Mouse (Mus musculus): ENCODE measurements around the gene Pde4d. TPM values are rescaled to one million over a fixed set of nuclear protein-coding genes. Genes with fewer than 3 reads are reported as not detected.

Gene Pde4d
- polyA plus RNA-seq, 1 experiment from 2014 or later = 13.6 TPM

DNA sequence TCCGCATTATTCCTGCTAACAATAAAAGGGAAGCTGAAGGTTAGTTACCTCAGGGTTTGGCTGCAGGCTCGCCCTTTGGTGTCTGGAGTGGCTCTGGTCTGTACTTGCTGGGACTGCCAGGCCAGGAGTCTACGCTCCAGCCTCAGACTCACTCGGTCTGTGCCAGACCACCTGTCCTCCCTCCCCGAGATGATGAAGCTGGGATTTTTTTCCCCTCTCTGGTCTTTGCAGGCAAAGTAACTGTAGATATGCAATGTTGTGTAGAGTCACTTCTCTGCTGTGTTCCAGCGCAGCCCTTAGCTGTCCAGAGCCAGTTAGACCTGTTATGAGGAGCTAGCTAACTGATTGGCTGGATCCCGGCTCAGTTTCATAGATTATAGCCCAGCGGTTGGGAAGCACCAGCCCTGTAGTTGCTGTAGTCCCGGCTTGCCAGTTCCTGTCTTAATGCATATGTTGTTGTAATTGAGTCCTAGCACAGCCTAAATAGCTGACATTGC lies 48.5 kb downstream of the Pde4d start:
- H3K9ac ChIP-seq (ENCODE audit: low read depth, low read length) = no peak overlapping the region
- peak overlapping the region; percentile 30; the same call in 1 of the 2 replicates for H3K4me2 ChIP-seq (ENCODE audit: low read depth, low read length)
- ATAC-seq (ENCODE audit: low read depth) = peak; percentile 91
- H3K27me3 ChIP-seq (replicated peaks; ENCODE audit: control insufficient read depth, insufficient read depth, low read length) = no peaks in the 10 kb centered on the region
- no peaks in the 10 kb centered on the region for H3K9me3 ChIP-seq (ENCODE audit: control insufficient read depth, low read length)
- no peak overlapping the region for H3K4me3 ChIP-seq (ENCODE audit: low read depth, low read length)
- peak; percentile 80 for DNase-seq (ENCODE audit: low spot score)
- H3K36me3 ChIP-seq (ENCODE audit: control insufficient read depth, insufficient read depth, low read length) = no peaks in the 10 kb centered on the region
- H3K27ac ChIP-seq (replicated peaks; ENCODE audit: low read depth, low read length) = no peak overlapping the region
- H3K4me1 ChIP-seq (ENCODE audit: control insufficient read depth, insufficient read depth, low read length) = peaks cover 10% of the 10 kb centered on the region; the same call in 1 of the 2 replicates
- 55% methylated on average over 9 of the region's 9 CpGs for WGBS

DNA sequence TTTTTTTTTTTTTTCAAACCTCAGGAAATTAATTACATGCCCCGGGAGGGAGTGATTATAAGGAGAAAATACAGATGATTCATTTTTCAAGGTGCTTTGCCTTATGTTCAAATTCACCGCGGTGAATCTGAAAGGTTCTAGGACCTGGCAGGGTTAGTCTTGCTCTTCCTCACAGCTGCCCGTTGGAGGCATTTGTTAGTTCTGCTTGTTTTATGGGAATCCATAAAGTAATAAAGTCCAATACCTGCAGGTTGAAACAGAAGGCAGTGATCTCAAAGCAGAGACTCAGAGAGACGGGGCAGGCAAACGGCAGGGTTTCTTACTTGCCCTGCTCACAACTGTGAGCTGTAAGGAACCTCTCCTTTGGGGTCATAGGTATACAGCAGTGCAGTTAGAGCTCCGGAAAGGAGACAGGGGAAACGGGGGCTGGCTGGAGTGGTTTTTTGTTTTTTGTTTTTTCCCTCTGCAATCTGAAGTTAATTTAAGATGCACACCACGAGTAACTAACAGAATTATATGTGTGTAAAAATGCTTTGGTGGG lies 49.1 kb downstream of the Pde4d start:
- 26% methylated on average over 9 of the region's 9 CpGs for WGBS
- Histone ChIP-seq H3K27me3 (replicated peaks; ENCODE audit: control insufficient read depth, insufficient read depth, low read length) (no peaks in the 10 kb centered on the region), H3K4me2 (ENCODE audit: low read depth, low read length) (peak overlapping the region; percentile 30), H3K9me3 (ENCODE audit: control insufficient read depth, low read length) (no peaks in the 10 kb centered on the region), H3K36me3 (ENCODE audit: control insufficient read depth, insufficient read depth, low read length) (no peaks in the 10 kb centered on the region), H3K27ac (replicated peaks; ENCODE audit: low read depth, low read length) (no peak overlapping the region), H3K4me3 (ENCODE audit: low read depth, low read length) (no peak overlapping the region), H3K4me1 (ENCODE audit: control insufficient read depth, insufficient read depth, low read length) (peaks cover 10% of the 10 kb centered on the region; the same call in 1 of the 2 replicates), H3K9ac (ENCODE audit: low read depth, low read length) (no peak overlapping the region)
- DNase-seq (ENCODE audit: low spot score) (no peak), ATAC-seq (ENCODE audit: low read depth) (no peak)

DNA sequence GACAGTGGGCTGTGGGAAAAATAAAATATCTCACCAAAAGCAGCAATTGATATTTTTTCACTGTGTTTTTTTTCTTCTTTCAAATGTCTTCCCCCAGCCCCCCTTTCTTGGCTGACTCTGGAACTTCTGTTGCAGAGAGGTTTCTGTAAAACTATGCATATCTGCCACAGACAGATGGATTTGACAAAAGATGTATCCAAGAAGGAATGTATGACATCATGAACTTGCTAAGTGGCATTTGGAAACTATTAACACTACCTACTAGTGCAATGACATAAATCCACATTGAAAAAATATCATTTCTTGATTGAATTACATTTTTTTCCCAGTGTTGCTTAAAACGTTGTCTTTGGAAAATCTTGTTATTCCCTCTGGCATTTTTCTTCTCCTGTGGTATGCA lies 51.6 kb downstream of the Pde4d start:
- peak; percentile 70 for DNase-seq (ENCODE audit: low spot score)
- Histone ChIP-seq H3K4me3 (ENCODE audit: low read depth, low read length) (no peak overlapping the region), H3K9ac (ENCODE audit: low read depth, low read length) (no peak overlapping the region), H3K4me1 (ENCODE audit: control insufficient read depth, insufficient read depth, low read length) (peaks cover 10% of the 10 kb centered on the region; the same call in 1 of the 2 replicates), H3K4me2 (ENCODE audit: low read depth, low read length) (no peak overlapping the region), H3K27ac (replicated peaks; ENCODE audit: low read depth, low read length) (no peak overlapping the region), H3K9me3 (ENCODE audit: control insufficient read depth, low read length) (no peaks in the 10 kb centered on the region), H3K36me3 (ENCODE audit: control insufficient read depth, insufficient read depth, low read length) (no peaks in the 10 kb centered on the region), H3K27me3 (replicated peaks; ENCODE audit: control insufficient read depth, insufficient read depth, low read length) (no peaks in the 10 kb centered on the region)
- peak; percentile 22; the same call in 1 of the 2 replicates for ATAC-seq (ENCODE audit: low read depth)
- 9% methylated on average over 1 of the region's 1 CpGs for WGBS

DNA sequence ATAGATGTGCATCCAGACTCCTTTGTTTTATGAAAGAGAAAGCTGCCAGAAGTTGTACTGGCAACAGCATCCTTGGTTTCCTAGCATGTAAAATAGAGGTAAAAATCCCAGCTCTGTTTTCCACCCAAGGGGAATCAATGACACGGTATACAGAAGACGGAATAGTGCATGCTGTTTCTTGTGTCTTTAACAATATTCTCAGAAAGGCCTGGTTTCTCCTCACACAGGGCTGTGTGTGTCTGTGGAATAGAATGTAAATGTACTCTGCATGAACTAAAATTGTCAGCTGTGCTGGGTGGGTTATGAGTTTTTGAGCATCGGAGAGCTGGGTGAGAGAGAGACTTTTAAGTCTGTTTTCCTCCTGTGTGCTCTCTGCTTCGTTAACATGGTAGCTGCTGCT lies 74.8 kb downstream of the Pde4d start:
- Histone ChIP-seq H3K4me2 (ENCODE audit: low read depth, low read length) (no peak overlapping the region), H3K27me3 (replicated peaks; ENCODE audit: control insufficient read depth, insufficient read depth, low read length) (no peaks in the 10 kb centered on the region), H3K4me3 (ENCODE audit: low read depth, low read length) (no peak overlapping the region), H3K9me3 (ENCODE audit: control insufficient read depth, low read length) (no peaks in the 10 kb centered on the region), H3K36me3 (ENCODE audit: control insufficient read depth, insufficient read depth, low read length) (no peaks in the 10 kb centered on the region), H3K4me1 (ENCODE audit: control insufficient read depth, insufficient read depth, low read length) (0 out of 2 replicates have a peak, but pooled peaks cover 4% of the 10 kb centered on the region), H3K27ac (replicated peaks; ENCODE audit: low read depth, low read length) (no peak overlapping the region), H3K9ac (ENCODE audit: low read depth, low read length) (no peak overlapping the region)
- DNase-seq (ENCODE audit: low spot score) (no peak), ATAC-seq (ENCODE audit: low read depth) (no peak)
- WGBS = 73% methylated on average over 4 of the region's 4 CpGs

DNA sequence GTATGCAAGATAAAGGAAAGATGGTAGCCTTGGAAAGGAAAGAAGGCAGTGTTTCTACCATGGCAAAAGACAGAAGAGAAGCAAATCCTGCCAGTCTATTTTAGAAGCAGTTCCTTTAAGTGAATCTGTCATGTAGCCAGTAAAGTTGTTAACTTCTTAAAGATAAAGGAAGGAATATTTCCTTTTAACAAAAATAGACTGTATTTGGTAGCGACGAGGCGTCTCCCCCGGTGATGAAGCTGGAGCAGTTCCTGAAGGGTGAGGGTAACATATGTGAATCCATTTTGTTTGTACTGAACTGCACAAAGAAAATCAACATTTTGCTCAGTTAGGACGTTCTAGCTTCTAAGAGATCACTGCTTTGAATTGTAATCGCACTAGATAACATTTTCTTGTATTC lies 75.2 kb downstream of the Pde4d start:
- H3K36me3 ChIP-seq (ENCODE audit: control insufficient read depth, insufficient read depth, low read length) = no peaks in the 10 kb centered on the region
- no peaks in the 10 kb centered on the region for H3K27me3 ChIP-seq (replicated peaks; ENCODE audit: control insufficient read depth, insufficient read depth, low read length)
- no peak overlapping the region for H3K9ac ChIP-seq (ENCODE audit: low read depth, low read length)
- no peak overlapping the region for H3K27ac ChIP-seq (replicated peaks; ENCODE audit: low read depth, low read length)
- H3K4me2 ChIP-seq (ENCODE audit: low read depth, low read length) = no peak overlapping the region
- H3K4me3 ChIP-seq (ENCODE audit: low read depth, low read length) = no peak overlapping the region
- H3K4me1 ChIP-seq (ENCODE audit: control insufficient read depth, insufficient read depth, low read length) = 0 out of 2 replicates have a peak, but pooled peaks cover 4% of the 10 kb centered on the region
- 81% methylated on average over 6 of the region's 6 CpGs for WGBS
- H3K9me3 ChIP-seq (ENCODE audit: control insufficient read depth, low read length) = no peaks in the 10 kb centered on the region
- DNase-seq (ENCODE audit: low spot score) = no peak
- no peak for ATAC-seq (ENCODE audit: low read depth)

DNA sequence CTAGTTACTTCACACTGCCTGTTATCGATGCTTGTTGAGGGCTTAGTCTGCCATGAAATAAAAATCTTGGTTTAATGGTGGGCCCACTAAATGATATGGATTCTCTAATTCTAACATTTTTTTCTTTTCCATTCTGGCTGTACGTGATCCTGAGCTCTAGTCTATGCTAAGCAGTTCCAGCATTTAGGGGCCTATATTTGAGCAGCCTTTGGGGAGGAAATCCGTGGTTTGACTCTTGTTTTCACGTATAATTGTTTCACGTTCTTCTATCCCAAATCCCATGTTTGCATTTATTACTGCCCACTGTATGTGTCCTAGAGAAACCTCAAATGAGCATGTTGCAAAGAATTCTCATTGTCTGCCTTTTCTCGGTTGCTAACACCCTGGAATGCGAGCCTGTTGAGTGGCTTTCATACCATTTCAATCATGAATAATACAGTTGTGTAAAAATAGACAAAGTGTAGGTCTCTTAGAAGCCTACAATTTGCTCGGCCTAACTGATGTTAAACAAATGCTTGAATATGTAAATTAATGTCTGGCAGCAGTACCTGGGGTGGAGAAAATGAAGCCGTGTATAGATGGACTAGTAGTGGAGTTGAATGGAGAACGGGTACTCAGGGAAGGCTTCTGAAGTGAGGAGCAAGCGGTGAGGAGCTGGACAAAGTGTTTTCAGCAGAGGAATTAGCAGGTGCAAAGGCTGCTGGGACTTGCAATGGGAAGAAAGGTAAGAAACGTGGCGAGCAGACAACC lies 76.7 kb downstream of the Pde4d start:
- DNase-seq (ENCODE audit: low spot score) (peak; percentile 43), ATAC-seq (ENCODE audit: low read depth) (no peak)
- no peak overlapping the region for H3K9ac ChIP-seq (ENCODE audit: low read depth, low read length)
- WGBS = 63% methylated on average over 13 of the region's 13 CpGs
- H3K9me3 ChIP-seq (ENCODE audit: control insufficient read depth, low read length) = no peaks in the 10 kb centered on the region
- H3K4me2 ChIP-seq (ENCODE audit: low read depth, low read length) = no peak overlapping the region; the same call in 1 of the 2 replicates
- 0 out of 2 replicates have a peak, but pooled peaks cover 4% of the 10 kb centered on the region for H3K4me1 ChIP-seq (ENCODE audit: control insufficient read depth, insufficient read depth, low read length)
- H3K27ac ChIP-seq (replicated peaks; ENCODE audit: low read depth, low read length) = no peak overlapping the region
- no peaks in the 10 kb centered on the region for H3K36me3 ChIP-seq (ENCODE audit: control insufficient read depth, insufficient read depth, low read length)
- H3K4me3 ChIP-seq (ENCODE audit: low read depth, low read length) = no peak overlapping the region
- H3K27me3 ChIP-seq (replicated peaks; ENCODE audit: control insufficient read depth, insufficient read depth, low read length) = no peaks in the 10 kb centered on the region

DNA sequence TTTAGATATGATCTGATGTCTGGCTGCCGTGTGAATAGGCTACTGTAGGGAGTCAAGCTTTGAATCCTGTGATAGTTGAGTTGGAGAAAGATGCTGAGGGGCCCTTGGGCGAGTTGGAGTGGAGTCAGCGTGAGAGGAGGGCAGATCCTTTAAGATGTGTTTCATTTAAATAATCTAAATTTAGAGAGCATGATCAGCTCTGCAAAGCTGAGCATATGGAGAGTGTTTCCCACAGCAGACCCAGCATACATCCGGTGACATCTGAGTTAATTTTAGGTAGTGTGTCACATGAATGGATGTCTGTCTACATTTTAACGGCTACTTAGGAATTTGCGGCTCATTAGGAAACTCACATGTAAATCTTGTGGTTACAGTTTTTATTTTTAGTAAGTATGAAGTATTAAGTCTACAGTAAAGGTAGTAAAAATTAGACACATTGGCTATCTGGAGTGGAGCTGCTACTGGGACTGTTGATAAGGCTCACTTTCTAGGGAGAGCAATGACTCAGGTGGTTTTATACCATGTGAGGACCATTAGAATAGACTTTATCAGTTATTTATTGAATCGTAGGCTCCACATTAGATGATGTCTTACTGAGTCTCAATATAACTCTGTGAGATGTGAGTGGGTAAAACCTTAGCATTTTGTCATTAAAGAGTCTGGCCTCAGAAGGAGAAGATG lies 77.5 kb downstream of the Pde4d start:
- no peak overlapping the region for H3K27ac ChIP-seq (replicated peaks; ENCODE audit: low read depth, low read length)
- no peak overlapping the region for H3K9ac ChIP-seq (ENCODE audit: low read depth, low read length)
- no peaks in the 10 kb centered on the region for H3K9me3 ChIP-seq (ENCODE audit: control insufficient read depth, low read length)
- DNase-seq (ENCODE audit: low spot score) (no peak), ATAC-seq (ENCODE audit: low read depth) (no peak)
- no peaks in the 10 kb centered on the region for H3K27me3 ChIP-seq (replicated peaks; ENCODE audit: control insufficient read depth, insufficient read depth, low read length)
- H3K36me3 ChIP-seq (ENCODE audit: control insufficient read depth, insufficient read depth, low read length) = no peaks in the 10 kb centered on the region
- no peak overlapping the region for H3K4me2 ChIP-seq (ENCODE audit: low read depth, low read length)
- WGBS = 81% methylated on average over 7 of the region's 7 CpGs
- 0 out of 2 replicates have a peak, but pooled peaks cover 4% of the 10 kb centered on the region for H3K4me1 ChIP-seq (ENCODE audit: control insufficient read depth, insufficient read depth, low read length)
- H3K4me3 ChIP-seq (ENCODE audit: low read depth, low read length) = no peak overlapping the region

DNA sequence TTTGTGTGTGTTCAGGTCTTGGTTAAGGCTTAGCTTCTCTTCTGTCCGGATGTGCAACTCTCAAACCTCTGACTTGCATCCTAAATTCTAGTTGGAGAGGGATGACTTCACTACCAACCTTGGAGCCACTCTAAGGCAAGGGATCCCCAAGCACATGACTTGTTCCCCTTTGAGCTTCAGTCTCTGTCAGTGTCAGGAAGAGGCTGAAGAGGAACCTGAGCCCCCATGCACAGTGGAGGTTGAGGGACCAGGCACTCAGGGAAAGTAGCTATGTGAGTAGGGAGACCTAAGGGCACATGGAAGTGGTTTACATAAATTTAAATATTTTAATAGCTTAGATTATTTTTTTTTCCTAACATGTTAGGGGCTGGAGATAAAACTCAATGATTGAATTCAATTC lies 78.6 kb downstream of the Pde4d start:
- 77% methylated on average over 1 of the region's 1 CpGs for WGBS
- Histone ChIP-seq H3K4me2 (ENCODE audit: low read depth, low read length) (no peak overlapping the region), H3K27me3 (replicated peaks; ENCODE audit: control insufficient read depth, insufficient read depth, low read length) (no peaks in the 10 kb centered on the region), H3K4me1 (ENCODE audit: control insufficient read depth, insufficient read depth, low read length) (0 out of 2 replicates have a peak, but pooled peaks cover 4% of the 10 kb centered on the region), H3K9me3 (ENCODE audit: control insufficient read depth, low read length) (no peaks in the 10 kb centered on the region), H3K4me3 (ENCODE audit: low read depth, low read length) (no peak overlapping the region), H3K27ac (replicated peaks; ENCODE audit: low read depth, low read length) (no peak overlapping the region), H3K36me3 (ENCODE audit: control insufficient read depth, insufficient read depth, low read length) (no peaks in the 10 kb centered on the region), H3K9ac (ENCODE audit: low read depth, low read length) (no peak overlapping the region)
- ATAC-seq (ENCODE audit: low read depth) (no peak), DNase-seq (ENCODE audit: low spot score) (no peak)

Data from embryonic facial prominence, embryonic 14.5 days (tissue).